Mouse (Mus musculus) forebrain, embryonic 11.5 days (tissue): ENCODE data around the gene Pick1. TPM values are rescaled to one million over a fixed set of nuclear protein-coding genes. Genes with fewer than 3 reads are reported as not detected.

Experiments
- polyA plus RNA-seq: library from polyadenylated mRNA; unstranded; fragments of >200 nt; fragmentation: Nextera tagmentation; extraction: Ambion mirVana; gene quantifications from 2 replicates; pipeline ENCODE4 v1.2.1, GENCODE M21; 2014

The Pick1 gene
- polyA plus RNA-seq, 1 experiment from 2014 or later = 29.0 TPM

Other genes with a start within 250 kb of the Pick1 start
- gene H1f0, start 200.7 kb upstream of the Pick1 start, polyA plus RNA-seq = 349 and 396 TPM in 2 replicates
- not detected in 2 replicates for gene Galr3, start 187.3 kb upstream of the Pick1 start, polyA plus RNA-seq
- gene Ankrd54, start 166.3 kb upstream of the Pick1 start, polyA plus RNA-seq = 61.6 and 67.1 TPM in 2 replicates
- 245 and 254 TPM in 2 replicates for gene Eif3l, start 154.0 kb upstream of the Pick1 start, polyA plus RNA-seq
- gene Micall1, start 120.3 kb upstream of the Pick1 start, polyA plus RNA-seq = 6.3 and 7.6 TPM in 2 replicates
- gene Polr2f, start 88.2 kb upstream of the Pick1 start, polyA plus RNA-seq = 378 and 386 TPM in 2 replicates
- gene 1700088E04Rik, start 87.9 kb upstream of the Pick1 start, polyA plus RNA-seq = 9.3 and 10.6 TPM in 2 replicates
- 1.3 and 1.4 TPM in 2 replicates for gene Sox10, start 63.9 kb upstream of the Pick1 start, polyA plus RNA-seq
- 0.31 and 0.41 TPM in 2 replicates for gene Gm49486, start 218 bp downstream of the Pick1 start, polyA plus RNA-seq
- 0.16 TPM in 1 of 2 replicates, not detected in the other for gene Slc16a8, start 25.6 kb downstream of the Pick1 start, polyA plus RNA-seq
- 1.3 and 4.2 TPM in 2 replicates for gene Baiap2l2, start 56.4 kb downstream of the Pick1 start, polyA plus RNA-seq
- gene Pla2g6, start 99.2 kb downstream of the Pick1 start, polyA plus RNA-seq = 20.8 and 22.3 TPM in 2 replicates
- 1.5 TPM in 2 replicates for gene Maff, start 117.4 kb downstream of the Pick1 start, polyA plus RNA-seq
- gene Tmem184b, start 174.4 kb downstream of the Pick1 start, polyA plus RNA-seq = 52.3 and 55.2 TPM in 2 replicates
- gene Csnk1e, start 226.4 kb downstream of the Pick1 start, polyA plus RNA-seq = 209 and 213 TPM in 2 replicates